Mouse (Mus musculus) lung, adult 2 months (tissue): Measurements from ENCODE around the gene Wipi1.

ENCODE experiments used
- CTCF ChIP-seq: fragments of 200-500 bp; IDR thresholded peaks from 2 replicates; pipeline ENCODE4 v1.5.1; 2011; ENCODE audit warnings: mild to moderate bottlenecking, low read length, control low read depth; ENCODE audit not compliant: insufficient read depth
- POLR2A ChIP-seq: fragments of 200-500 bp; IDR thresholded peaks from 2 replicates; pipeline ENCODE4 v1.6.1; 2011; ENCODE audit warnings: low read depth, mild to moderate bottlenecking, control low read depth, low read length, borderline replicate concordance; ENCODE audit errors: extremely low read depth

- TF ChIP-seq CTCF = no peak
- no peak for TF ChIP-seq POLR2A
These were observed 4.2 kb downstream of the Wipi1 start for GRCm38 (mm10) chr11:109607600-109607999.
